Mouse (Mus musculus) adipocyte (in vitro differentiated cells): Measurements from ENCODE around the gene Gatad2a.

Experiments
- DNase-seq: peaks from one replicate; pipeline ENCODE4 v3.0.0-alpha.2; 2016; ENCODE audit warnings: low spot score

Gene Gatad2a

DNA sequence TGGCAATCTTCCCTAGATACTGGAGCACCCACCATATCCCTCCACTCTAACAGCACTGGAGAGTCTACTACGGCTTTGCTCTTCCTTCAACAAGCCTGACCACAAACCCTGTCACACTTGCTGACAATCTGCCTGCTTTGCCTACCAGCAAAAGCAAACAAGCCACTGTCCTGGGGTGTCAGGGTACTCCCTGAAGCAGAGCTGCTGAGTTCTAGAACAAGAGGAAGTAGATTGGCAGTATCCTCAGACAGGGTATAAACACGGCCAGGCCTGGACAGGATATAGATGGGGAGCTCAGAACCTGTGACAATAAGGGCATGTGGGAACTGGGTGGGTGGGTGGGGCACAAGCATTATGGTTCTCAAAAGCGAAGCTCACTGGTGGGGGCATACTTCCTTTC is 58.7 kb downstream of the Gatad2a start:
- no peak for DNase-seq

GRCm38 (mm10) chr8:69936050-69936794 is 60.0 kb downstream of the Gatad2a start:
- DNase-seq: peak; percentile 97

DNA sequence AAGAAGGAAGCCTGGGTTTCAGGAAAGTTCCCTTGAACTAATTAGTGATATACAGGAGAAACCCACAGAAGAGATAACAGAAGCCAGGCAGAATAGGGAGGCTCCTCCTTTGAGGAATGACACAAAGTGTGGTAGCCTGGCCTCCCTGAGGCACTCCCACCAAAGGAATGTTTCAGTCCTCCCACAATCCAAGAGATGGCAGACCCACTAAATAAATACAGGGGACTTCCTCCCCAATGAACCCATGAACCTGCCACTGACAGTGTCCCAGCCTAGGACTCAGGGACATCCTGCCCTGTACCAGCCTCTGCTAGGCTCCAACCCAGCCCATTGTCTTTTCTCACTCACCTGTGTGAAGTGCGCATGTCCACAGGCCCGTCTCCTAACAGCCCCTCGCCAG is 60.8 kb downstream of the Gatad2a start:
- DNase-seq: no peak

DNA sequence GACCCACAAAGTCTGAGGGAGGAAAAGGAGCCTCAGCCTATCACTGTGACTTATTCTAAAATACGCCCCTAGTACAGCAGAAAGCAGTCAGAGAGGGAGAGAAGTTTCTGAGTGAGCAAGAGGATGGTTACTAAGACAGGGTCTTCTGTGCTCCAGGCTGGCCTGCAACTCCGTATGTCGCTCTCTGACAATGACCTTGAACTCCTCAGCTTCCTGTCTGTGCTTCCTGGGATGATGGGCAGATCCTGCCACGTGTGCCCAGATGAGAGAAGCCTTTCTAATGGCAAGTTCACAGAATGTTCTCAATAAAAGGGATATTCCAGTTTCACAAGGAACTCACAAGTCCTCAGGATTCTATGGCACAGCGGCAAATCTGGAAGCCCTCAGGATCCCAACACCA is 61.6 kb downstream of the Gatad2a start:
- no peak for DNase-seq

GRCm38 (mm10) chr8:69933811-69934210 is 62.4 kb downstream of the Gatad2a start:
- DNase-seq: no peak

DNA sequence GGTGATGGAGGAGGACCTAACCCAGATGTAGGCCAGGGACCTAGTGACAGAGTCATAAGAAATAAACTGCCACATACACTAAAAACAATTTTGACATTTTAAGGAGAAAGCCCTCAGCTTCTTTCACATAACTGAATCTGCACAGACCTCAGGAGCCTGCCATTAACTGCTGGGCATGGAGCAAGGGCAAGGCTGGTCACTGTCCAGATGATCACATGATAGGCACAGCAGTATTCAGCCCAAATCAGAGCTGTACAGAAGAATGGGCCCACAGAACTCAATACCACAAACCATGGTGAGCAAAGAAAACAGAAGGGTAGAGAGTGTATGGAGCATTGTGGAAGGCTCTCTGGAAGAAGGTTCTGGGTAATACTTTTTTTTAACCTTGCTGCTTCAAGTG is 69.3 kb downstream of the Gatad2a start:
- DNase-seq: peak; percentile 59

GRCm38 (mm10) chr8:69923986-69924385 is 72.2 kb downstream of the Gatad2a start:
- no peak for DNase-seq

DNA sequence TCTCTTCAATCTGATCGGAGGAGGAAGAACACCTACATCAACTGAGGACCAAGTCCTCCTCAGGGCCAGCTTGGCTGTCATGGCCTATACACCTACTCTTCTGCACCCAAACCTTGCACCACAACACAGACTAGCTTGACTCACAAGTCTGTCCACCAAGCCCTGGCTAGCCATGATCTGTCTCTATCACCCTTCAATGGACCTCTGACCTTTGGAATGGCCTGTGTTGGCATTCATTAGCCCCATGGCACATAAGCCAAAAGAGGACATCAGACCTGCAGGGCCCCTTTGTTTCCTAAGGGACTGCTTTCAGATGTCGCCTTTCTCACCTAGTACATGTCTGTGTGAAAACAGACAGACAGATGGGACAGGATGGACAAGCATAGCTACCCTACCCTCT is 75.0 kb downstream of the Gatad2a start:
- DNase-seq: no peak

- DNase-seq: peak; percentile 73
Measured at GRCm38 (mm10) chr8:69919876-69920662, 76.1 kb downstream of the Gatad2a start.

DNA sequence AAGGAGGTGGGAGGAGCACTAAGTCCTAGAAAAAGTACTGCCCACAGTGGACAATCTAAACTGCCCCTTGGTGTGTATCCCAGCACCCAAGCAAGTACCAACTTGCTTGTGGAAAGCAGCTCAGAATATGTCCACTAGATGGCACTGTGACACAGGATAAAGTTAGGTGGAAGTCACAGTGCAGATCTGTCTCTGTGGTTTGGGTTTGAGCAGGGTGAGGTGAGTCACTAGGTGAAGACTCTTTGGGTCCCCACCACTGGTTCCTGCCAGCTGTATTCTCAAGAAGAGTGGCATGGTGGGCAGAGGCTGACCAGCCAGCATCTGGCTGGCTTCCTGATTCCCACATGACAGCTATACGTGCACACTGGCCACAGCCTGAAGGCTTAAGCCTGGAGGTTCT is 77.2 kb downstream of the Gatad2a start:
- DNase-seq: peak; percentile 90

GRCm38 (mm10) chr8:69918506-69918905 is 77.7 kb downstream of the Gatad2a start:
- no peak for DNase-seq

DNA sequence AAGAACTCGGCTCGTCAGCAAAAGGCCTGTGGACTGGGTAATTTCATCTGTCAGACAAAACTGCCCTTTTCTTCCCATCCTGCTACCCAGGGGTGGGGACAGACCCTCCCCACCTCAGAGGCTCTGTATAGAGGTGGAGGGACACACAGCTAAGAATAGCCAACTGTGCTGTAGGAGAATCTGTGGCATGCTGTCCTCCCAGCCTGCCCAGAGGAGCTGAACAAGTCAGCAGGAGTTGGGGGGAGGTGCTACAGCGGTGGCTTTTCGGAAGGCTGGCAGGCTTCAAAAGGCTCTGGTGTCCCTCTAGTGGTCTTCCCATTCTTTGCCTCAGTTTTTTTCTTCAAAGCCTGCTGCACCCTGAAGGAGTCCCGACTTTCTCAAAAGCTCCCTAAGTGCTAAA is 80.4 kb downstream of the Gatad2a start:
- DNase-seq: no peak

- no peak for DNase-seq
Measured at GRCm38 (mm10) chr8:69914526-69914925, 81.7 kb downstream of the Gatad2a start.

DNA sequence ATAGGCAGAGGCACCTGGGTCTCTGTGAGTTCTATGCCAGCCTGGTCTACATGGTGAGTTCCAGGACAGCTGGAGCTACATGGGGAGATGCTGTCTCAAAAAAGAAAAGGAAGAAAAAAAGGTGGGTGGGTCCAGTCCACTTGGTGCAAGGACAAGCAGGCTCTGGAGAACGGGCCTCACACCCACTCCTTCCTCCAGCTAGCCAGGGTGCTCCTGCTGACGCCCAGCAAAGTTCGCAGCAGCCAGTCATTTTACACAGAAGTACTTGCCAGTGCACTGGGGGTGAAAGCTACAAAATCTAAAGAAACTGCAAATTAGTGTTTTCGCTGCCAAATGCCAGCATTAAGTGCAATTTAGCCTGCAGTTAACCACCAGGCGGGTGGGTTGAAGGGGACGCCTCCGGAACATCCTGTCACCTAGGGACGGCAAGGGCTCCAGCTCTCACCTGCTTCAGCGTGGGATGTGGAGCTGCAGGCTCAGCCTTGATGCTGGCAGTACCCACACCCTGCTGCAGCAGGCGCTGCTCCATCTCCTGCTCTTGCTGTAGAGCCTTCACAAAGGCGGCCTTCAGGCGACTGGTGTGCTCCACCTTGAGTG is 83.6 kb downstream of the Gatad2a start:
- no peak for DNase-seq

DNA sequence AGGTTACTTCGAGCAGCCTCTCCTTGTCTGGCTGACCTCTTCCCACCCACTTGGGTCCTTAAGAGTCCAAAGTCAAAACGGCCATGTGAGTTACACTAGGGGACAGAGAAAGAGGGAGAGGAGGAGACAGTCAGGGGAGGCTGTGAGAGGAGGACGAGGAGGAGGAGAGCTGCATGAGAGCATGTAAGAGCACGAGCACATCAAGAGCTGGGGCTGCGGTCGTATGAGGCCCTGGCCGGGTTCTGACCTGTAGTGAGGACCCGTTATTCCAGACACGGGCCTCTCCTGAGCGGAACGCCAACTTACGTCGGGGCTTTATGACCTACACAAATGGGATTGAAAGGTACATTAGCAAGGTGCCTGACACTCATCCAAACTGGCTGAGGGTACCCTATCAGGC is 84.3 kb downstream of the Gatad2a start:
- DNase-seq: no peak

DNA sequence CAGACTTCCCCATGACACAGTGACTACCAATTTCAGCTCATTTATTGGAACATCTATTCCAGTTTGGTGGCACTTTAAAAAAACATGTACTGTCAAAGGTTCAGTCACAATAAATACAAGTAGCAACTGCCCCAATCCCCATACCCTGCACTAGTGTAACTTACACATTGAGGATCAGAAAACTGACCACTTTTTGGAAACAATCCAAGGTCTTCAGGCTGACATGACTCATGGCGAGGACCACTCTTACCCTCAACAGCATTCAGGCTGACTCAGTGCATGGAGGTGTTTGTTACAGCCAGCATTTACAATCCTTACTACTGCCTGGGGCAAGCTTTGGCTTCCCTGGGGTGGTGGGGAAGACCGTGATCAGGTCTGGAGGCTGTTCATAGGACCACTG is 89.1 kb downstream of the Gatad2a start:
- no peak for DNase-seq

GRCm38 (mm10) chr8:69906260-69906659 is 89.9 kb downstream of the Gatad2a start:
- no peak for DNase-seq

DNA sequence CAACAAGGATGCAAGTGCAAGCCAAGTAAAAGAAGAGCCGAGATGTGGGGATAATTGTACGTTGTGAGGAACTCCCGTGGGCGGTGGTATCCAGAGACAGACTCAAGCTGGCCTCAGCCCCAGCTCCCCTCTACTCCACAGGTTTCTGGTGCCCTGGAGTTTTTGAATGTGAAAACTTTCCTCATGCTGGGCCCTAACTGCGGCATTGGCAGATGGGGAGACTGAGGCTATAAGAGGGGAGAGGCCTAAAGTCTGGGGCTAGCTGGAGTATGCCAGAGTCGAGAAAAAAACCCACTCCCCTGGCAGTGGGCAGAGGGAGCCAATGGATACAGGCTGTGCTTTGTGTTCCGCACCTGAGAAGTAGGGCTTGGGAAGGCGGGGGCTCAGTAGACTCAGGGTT is 92.1 kb downstream of the Gatad2a start:
- no peak for DNase-seq

DNA sequence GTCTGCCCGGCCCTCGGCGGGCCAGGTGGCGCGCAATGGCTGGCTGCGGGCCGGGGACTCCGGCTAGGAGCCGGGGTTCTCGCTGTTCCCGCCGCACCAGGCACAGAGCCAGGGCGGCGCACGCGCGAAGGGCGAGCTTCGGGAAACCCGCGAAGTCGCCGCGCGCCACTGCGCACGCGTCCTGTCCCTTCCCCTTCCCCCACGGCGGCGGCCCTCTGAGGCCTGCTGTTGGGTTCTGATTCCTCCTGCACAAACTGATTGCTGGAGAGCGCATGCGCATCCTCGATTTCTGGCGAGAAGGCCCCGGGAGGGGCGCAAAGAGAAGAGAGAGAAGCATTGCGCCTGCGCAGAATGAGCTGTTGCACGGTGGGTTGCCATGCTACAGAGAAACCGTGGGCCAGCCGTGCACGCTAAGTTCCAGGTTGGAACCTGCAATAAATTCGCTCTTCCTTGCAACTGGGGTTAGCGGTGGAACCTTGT is 93.1 kb downstream of the Gatad2a start:
- DNase-seq: peak; percentile 98

DNA sequence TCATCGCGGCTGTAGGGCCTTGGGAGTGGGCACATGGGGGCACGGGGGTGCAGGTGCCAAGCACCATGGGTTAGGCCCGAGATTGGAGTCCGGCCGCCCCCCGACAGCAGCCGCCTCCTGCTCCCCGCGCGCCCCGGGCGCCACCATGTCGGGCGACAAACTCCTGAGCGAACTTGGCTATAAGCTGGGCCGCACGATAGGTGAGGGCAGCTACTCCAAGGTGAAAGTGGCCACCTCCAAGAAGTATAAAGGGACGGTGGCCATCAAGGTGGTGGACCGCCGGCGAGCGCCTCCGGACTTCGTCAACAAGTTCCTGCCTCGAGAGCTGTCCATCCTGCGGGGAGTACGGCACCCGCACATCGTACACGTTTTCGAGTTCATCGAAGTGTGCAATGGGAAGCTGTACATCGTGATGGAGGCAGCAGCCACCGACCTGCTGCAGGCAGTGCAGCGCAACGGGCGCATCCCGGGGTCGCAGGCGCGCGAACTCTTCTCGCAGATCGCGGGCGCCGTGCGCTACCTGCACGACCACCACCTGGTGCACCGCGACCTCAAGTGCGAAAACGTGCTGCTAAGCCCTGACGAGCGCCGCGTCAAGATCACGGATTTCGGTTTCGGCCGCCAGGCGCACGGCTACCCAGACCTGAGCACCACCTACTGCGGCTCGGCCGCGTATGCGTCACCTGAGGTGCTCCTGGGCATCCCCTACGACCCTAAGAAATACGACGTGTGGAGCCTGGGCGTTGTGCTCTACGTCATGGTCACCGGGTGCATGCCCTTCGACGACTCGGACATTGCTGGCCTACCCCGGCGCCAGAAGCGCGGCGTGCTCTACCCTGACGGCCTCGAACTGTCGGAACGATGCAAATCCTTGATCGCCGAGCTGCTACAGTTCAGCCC is 93.8 kb downstream of the Gatad2a start, which contains the start of the genes Tssk6, Ndufa13 and Yjefn3:
Gene Tssk6 (plus strand): TSS at position 22 of the 900 bp plus-strand sequence.
Gene Ndufa13 (minus strand): TSS at position 396 of the 900 bp plus-strand sequence.
Gene Yjefn3 (minus strand): TSS at position 550 of the 900 bp plus-strand sequence.
- DNase-seq: no peak

DNA sequence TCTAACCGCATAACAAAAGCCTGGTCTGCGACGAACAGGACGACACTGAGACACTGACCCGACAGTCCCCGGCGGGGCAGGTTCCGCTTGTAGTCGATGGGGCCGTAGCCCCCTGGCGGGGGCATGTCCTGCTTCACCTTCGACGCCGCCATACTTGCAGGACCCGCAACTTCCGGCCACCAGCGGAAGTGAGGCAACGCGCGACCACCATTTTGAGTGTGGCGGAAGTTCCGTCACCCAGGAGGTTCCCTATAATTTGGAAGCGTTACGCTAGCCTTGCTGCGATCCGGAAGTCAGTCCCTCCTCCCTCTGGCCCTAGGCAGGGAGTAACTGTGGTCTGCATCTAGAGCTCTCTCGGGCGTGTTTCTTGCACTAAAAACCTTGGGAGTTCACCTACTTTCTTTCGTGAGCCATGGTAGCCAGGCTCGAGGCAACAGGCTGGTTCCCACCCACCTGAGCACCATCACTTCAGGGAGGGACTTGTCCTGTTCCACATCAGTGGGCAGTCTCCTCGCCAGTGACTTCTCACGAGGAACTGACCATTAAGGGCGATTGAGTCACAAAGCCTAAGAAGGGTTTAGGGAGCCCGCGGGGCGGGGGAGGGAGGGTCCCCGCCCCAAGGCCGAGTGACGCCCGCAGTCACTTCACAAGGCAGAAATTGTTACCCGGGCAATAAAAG is 94.6 kb downstream of the Gatad2a start:
- DNase-seq: peak; percentile 98
